Mouse (Mus musculus): ENCODE measurements around the gene Lyzl6. TPM values are rescaled to one million over a fixed set of nuclear protein-coding genes. Genes with fewer than 3 reads are reported as not detected.

Gene Lyzl6
- polyA plus RNA-seq, 1 experiment from 2014 or later, result not detected

DNA sequence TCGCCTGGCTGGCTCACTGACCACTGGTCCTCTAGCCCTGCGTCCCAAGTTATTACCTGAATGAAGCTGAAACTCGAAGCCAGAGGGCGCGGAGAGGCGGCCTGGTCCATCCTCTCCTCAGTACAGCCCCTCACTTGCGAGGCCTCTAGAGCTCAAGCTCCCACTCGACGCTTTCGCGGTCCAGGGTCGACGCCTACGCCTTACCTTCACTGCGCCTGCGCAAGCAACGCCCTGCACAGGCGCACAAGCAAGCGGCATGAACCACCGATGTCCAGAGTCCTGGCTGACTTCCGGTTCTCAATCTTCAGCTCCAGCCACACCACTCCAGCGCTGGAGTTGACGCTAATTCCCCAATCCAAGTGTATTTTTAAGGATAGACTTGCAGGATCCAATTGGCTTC lies 11.2 kb downstream of the Lyzl6 start:
- Histone ChIP-seq H3K36me3 (ENCODE audit: control insufficient read depth, insufficient read depth, low read length) (no peaks in the 10 kb centered on the region), H3K27ac (ENCODE audit: low read length) (no peak overlapping the region), H3K27me3 (ENCODE audit: control insufficient read depth, insufficient read depth, low read length) (no peaks in the 10 kb centered on the region), H3K4me1 (ENCODE audit: control insufficient read depth, insufficient read depth, low read length) (no peaks in the 10 kb centered on the region), H3K9me3 (replicated peaks; ENCODE audit: control insufficient read depth, low read length) (no peaks in the 10 kb centered on the region), H3K4me2 (ENCODE audit: low read depth, low read length) (no peak overlapping the region), H3K9ac (ENCODE audit: low read length) (no peak overlapping the region), H3K4me3 (replicated peaks; ENCODE audit: low read length) (no peak overlapping the region)
- ATAC-seq (ENCODE audit: insufficient read depth, low FRiP score), result no peak
- 78% methylated on average over 23 of the region's 23 CpGs for WGBS

DNA sequence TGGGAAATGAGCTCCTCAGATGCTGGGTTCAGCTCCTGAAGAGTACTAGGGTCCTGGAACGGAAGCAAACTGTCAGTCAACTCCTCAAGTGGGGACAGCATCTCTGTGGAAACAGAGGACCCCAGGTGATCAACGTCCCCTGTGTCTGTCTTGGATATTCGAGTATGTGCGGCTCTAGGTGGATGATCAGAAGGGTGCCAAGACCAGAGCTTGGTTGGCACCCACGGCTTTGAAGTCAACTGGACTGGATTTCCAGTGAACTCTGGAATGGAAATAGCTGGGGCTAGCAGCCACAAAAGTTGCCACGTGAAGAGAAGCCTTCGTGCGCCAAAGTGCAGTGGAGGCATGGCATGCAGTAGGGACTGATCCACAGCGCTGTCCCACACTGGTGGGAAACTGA lies 17.6 kb downstream of the Lyzl6 start, which contains the start of gene Gm884:
TSS of gene Gm884 (minus strand) at position 101 of the 400 bp plus-strand sequence.
- H3K9ac ChIP-seq (ENCODE audit: low read length), result no peak within 1 kb of the TSS
- H3K4me1 ChIP-seq (ENCODE audit: control insufficient read depth, insufficient read depth, low read length), result no peaks in the 10 kb centered on the region
- H3K4me3 ChIP-seq (replicated peaks; ENCODE audit: low read length), result no peak within 1 kb of the TSS
- no peaks in the 10 kb centered on the region for H3K9me3 ChIP-seq (replicated peaks; ENCODE audit: control insufficient read depth, low read length)
- no peaks in the 10 kb centered on the region for H3K27me3 ChIP-seq (ENCODE audit: control insufficient read depth, insufficient read depth, low read length)
- no peak within 1 kb of the TSS for H3K27ac ChIP-seq (ENCODE audit: low read length)
- ATAC-seq (ENCODE audit: insufficient read depth, low FRiP score), result no peak
- H3K4me2 ChIP-seq (ENCODE audit: low read depth, low read length), result no peak within 1 kb of the TSS
- no peaks in the 10 kb centered on the region for H3K36me3 ChIP-seq (ENCODE audit: control insufficient read depth, insufficient read depth, low read length)
- WGBS, result 84% methylated on average over 9 of the region's 9 CpGs

DNA sequence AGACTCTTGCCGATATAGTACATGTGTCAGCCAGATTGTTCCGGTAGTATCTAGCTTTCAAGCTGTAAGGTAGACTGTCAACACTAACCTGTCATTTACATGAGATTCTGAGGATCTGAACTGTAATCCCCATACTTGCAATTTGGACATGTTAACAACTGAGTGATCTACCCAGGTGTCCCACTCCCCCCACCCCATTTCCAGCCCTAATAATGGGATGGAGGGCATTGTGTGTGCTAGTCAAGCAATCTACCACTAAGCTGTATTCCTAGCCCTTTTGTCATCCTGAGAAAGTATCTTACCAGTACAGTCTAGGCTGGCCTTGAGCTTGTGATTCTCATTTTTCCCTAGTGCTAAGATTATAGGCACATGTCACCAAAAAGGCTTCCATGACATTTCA lies 27.9 kb downstream of the Lyzl6 start:
- 91% methylated on average over 2 of the region's 2 CpGs for WGBS
- H3K27me3 ChIP-seq (ENCODE audit: control insufficient read depth, insufficient read depth, low read length), result no peaks in the 10 kb centered on the region
- H3K4me2 ChIP-seq (ENCODE audit: low read depth, low read length), result no peak overlapping the region
- no peaks in the 10 kb centered on the region for H3K9me3 ChIP-seq (replicated peaks; ENCODE audit: control insufficient read depth, low read length)
- no peak overlapping the region for H3K4me3 ChIP-seq (replicated peaks; ENCODE audit: low read length)
- no peak overlapping the region for H3K9ac ChIP-seq (ENCODE audit: low read length)
- no peak for ATAC-seq (ENCODE audit: insufficient read depth, low FRiP score)
- no peaks in the 10 kb centered on the region for H3K4me1 ChIP-seq (ENCODE audit: control insufficient read depth, insufficient read depth, low read length)
- no peak overlapping the region for H3K27ac ChIP-seq (ENCODE audit: low read length)
- H3K36me3 ChIP-seq (ENCODE audit: control insufficient read depth, insufficient read depth, low read length), result no peaks in the 10 kb centered on the region

DNA sequence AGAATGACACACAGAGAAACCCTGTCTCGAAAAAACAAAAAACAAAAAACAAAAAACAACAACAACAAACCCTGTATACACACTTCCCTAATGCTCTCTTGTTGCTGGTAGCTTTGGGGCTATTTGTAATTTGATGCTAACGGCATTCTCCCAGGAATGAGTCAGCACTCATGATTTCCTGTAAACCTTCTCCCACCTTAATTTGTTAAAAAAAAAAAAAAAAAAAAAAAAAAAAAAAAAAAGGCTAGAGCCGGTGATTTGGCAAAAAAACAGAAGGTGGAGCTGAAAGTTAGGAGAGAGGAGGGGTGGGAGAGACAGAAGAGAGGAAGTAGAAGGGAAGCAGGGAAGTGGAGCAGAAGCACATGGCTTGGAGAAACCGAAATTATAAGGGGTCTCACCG lies 32.1 kb downstream of the Lyzl6 start:
- no peaks in the 10 kb centered on the region for H3K27me3 ChIP-seq (ENCODE audit: control insufficient read depth, insufficient read depth, low read length)
- no peak overlapping the region for H3K27ac ChIP-seq (ENCODE audit: low read length)
- H3K36me3 ChIP-seq (ENCODE audit: control insufficient read depth, insufficient read depth, low read length), result no peaks in the 10 kb centered on the region
- no peaks in the 10 kb centered on the region for H3K4me1 ChIP-seq (ENCODE audit: control insufficient read depth, insufficient read depth, low read length)
- no peaks in the 10 kb centered on the region for H3K9me3 ChIP-seq (replicated peaks; ENCODE audit: control insufficient read depth, low read length)
- 65% methylated on average over 5 of the region's 5 CpGs for whole genome bisulfite sequencing
- H3K4me3 ChIP-seq (replicated peaks; ENCODE audit: low read length), result no peak overlapping the region
- no peak overlapping the region for H3K9ac ChIP-seq (ENCODE audit: low read length)
- ATAC-seq (ENCODE audit: insufficient read depth, low FRiP score), result no peak
- no peak overlapping the region for H3K4me2 ChIP-seq (ENCODE audit: low read depth, low read length)

Other genes starting within 250 kb of the Lyzl6 start
- gene Plekhm1, start 226.2 kb downstream of the Lyzl6 start, polyA plus RNA-seq (2015; fragmentation: Nextera tagmentation; extraction: Ambion mirVana), result 7.5 and 8.5 TPM in 2 replicates
- not detected in 2 replicates for gene Lrrc37a, start 134.3 kb downstream of the Lyzl6 start, polyA plus RNA-seq (2015; fragmentation: Nextera tagmentation; extraction: Ambion mirVana)
- gene Gm884, start 17.8 kb downstream of the Lyzl6 start, polyA plus RNA-seq (2015; fragmentation: Nextera tagmentation; extraction: Ambion mirVana), result not detected in 2 replicates
- 0.22 TPM in 1 of 2 replicates, not detected in the other for gene Rprml, start 10.7 kb upstream of the Lyzl6 start, polyA plus RNA-seq (2015; fragmentation: Nextera tagmentation; extraction: Ambion mirVana)
- 75.1 and 78.1 TPM in 2 replicates for gene Gosr2, start 59.0 kb upstream of the Lyzl6 start, polyA plus RNA-seq (2015; fragmentation: Nextera tagmentation; extraction: Ambion mirVana)
- gene Wnt9b, start 110.9 kb upstream of the Lyzl6 start, polyA plus RNA-seq (2015; fragmentation: Nextera tagmentation; extraction: Ambion mirVana), result 0.05 and 0.06 TPM in 2 replicates
- 0.06 and 0.16 TPM in 2 replicates for gene Wnt3, start 135.3 kb upstream of the Lyzl6 start, polyA plus RNA-seq (2015; fragmentation: Nextera tagmentation; extraction: Ambion mirVana)